Comparison of ENCODE assay signal across 9 mouse cellular contexts in genomic region chrX:6400398-6401020, GRCm38 (mm10). TPM values are rescaled to one million over a fixed set of nuclear protein-coding genes. Genes with fewer than 3 reads are reported as not detected.
DNase-seq lines count a peak whose midpoint lies in the region; ATAC-seq and TF ChIP-seq lines count a peak whose summit lies in the region.
"Had no signal": no experiment of that assay in that cellular context is flagged by ENCODE, and none has a peak within 500 bp of the region (broad histone marks: within the 10 kb centered on the region; RNA-seq: fewer than 3 reads in every experiment).

No protein-coding gene starts in this region.

- no peak for TF ChIP-seq CTCF in liver, adult 2 months (IDR thresholded peaks at IDR 0.05; ENCODE audit: low read depth, low read length)
- no peak for TF ChIP-seq CTCF in olfactory bulb, adult 2 months (IDR thresholded peaks at IDR 0.05; ENCODE audit: insufficient read depth, low read depth, low read length)

- H3K9me3 ChIP-seq in forebrain, embryonic 11.5 days (ENCODE audit: control insufficient read depth, low read length), result no peaks in the 10 kb centered on the region
- H3K9me3 ChIP-seq in hindbrain, embryonic 10.5 days, result no peaks in the 10 kb centered on the region

- ATAC-seq in forebrain, embryonic 11.5 days (replicated peaks; ENCODE audit: low FRiP score), result peak; percentile 48
- no peak for ATAC-seq in megakaryocyte progenitor cell, adult 5-6 weeks (replicated peaks; ENCODE audit: poor library complexity)

- TF ChIP-seq POLR2A in liver, adult 2 months (IDR thresholded peaks at IDR 0.05; ENCODE audit: extremely low read depth, insufficient read depth, low read length), result no peak
- TF ChIP-seq POLR2A in olfactory bulb, adult 2 months (IDR thresholded peaks at IDR 0.05; ENCODE audit: insufficient read depth, low read depth, low read length), result no peak

- peak; percentile 45 for DNase-seq in kidney, adult 18-20 months
- no peak for DNase-seq in kidney, adult 11 months
- DNase-seq in adrenal gland, postnatal 25 days, result peak; percentile 22
- peak; percentile 53 for DNase-seq in forebrain, embryonic 11.5 days (ENCODE audit: low spot score)
- peak; percentile 51 for DNase-seq in hindbrain, embryonic 10.5 days (ENCODE audit: low spot score)
- no peak for DNase-seq in liver, adult 2 months (ENCODE audit: extremely low read depth, low read depth, low spot score)

- H3K4me3 ChIP-seq in forebrain, embryonic 11.5 days (ENCODE audit: low read depth, low read length), result peak overlapping the region; percentile 56
- H3K4me3 ChIP-seq in hindbrain, embryonic 10.5 days, result peak overlapping the region; percentile 69
- H3K4me3 ChIP-seq in liver, adult 2 months (ENCODE audit: insufficient read depth, low read depth, low read length), result peak overlapping the region; percentile 76
- H3K4me3 ChIP-seq in olfactory bulb, adult 2 months (ENCODE audit: insufficient read depth, low read depth, low read length), result peak overlapping the region; percentile 53

- H3K79me2 ChIP-seq in liver, adult 2 months (ENCODE audit: control insufficient read depth, insufficient read depth, low read length), result no peaks in the 10 kb centered on the region

- peak overlapping the region; percentile 51 for H3K4me2 ChIP-seq in forebrain, embryonic 11.5 days (ENCODE audit: low read depth, low read length, severe bottlenecking)

- H3K27me3 ChIP-seq in forebrain, embryonic 11.5 days (ENCODE audit: control insufficient read depth, insufficient read depth, low read length), result no peaks in the 10 kb centered on the region
- H3K27me3 ChIP-seq in hindbrain, embryonic 10.5 days (ENCODE audit: insufficient read depth, poor library complexity, severe bottlenecking), result no peaks in the 10 kb centered on the region
- H3K27me3 ChIP-seq in liver, adult 2 months (ENCODE audit: control insufficient read depth, insufficient read depth, low read length), result no peaks in the 10 kb centered on the region

- no peaks in the 10 kb centered on the region for H3K36me3 ChIP-seq in forebrain, embryonic 11.5 days (ENCODE audit: control insufficient read depth, insufficient read depth, low read length)
- H3K36me3 ChIP-seq in hindbrain, embryonic 10.5 days, result no peaks in the 10 kb centered on the region
- no peaks in the 10 kb centered on the region for H3K36me3 ChIP-seq in liver, adult 2 months (ENCODE audit: control insufficient read depth, insufficient read depth, low read length)

- no peaks in the 10 kb centered on the region for H3K4me1 ChIP-seq in forebrain, embryonic 11.5 days (replicated peaks; ENCODE audit: control insufficient read depth, insufficient read depth, low read length)
- H3K4me1 ChIP-seq in hindbrain, embryonic 10.5 days (replicated peaks), result peaks cover 12% of the 10 kb centered on the region; the same call in 1 of the 2 replicates
- no peaks in the 10 kb centered on the region for H3K4me1 ChIP-seq in liver, adult 2 months (ENCODE audit: control insufficient read depth, insufficient read depth, low read length)
- H3K4me1 ChIP-seq in olfactory bulb, adult 2 months (ENCODE audit: control insufficient read depth, insufficient read depth, low read length), result 0 out of 2 replicates have a peak, but pooled peaks cover 2% of the 10 kb centered on the region

- H3K9ac ChIP-seq in forebrain, embryonic 11.5 days (ENCODE audit: low read length), result peak overlapping the region; percentile 65
- peak overlapping the region; percentile 70 for H3K9ac ChIP-seq in liver, adult 2 months (ENCODE audit: low read depth, low read length)

- WGBS in forebrain, embryonic 11.5 days, result 25% methylated on average over 29 of the region's 49 CpGs
- whole genome bisulfite sequencing in hindbrain, embryonic 10.5 days, result 16% methylated on average over 41 of the region's 49 CpGs
- under 1% methylated on average over 34 of the region's 49 CpGs for WGBS in liver, adult 2 months
- WGBS in olfactory bulb, adult 2 months, result 11% methylated on average over 42 of the region's 49 CpGs

- H3K27ac ChIP-seq in forebrain, embryonic 11.5 days (ENCODE audit: low read depth, low read length), result peak overlapping the region; percentile 57
- H3K27ac ChIP-seq in hindbrain, embryonic 10.5 days, result peak overlapping the region; percentile 90
- H3K27ac ChIP-seq in liver, adult 2 months (replicated peaks; ENCODE audit: insufficient read depth, low read depth, low read length), result no peak overlapping the region
- no peak overlapping the region; the same call in 1 of the 2 replicates for H3K27ac ChIP-seq in olfactory bulb, adult 2 months (ENCODE audit: insufficient read depth, low read depth, low read length)

RNA-seq across cellular contexts. Expression of gene Shroom4, which starts 0.9 kb away (rescaled TPM):
- total RNA-seq in adrenal gland, postnatal 25 days (2021), result 10.9 and 12.7 TPM in 2 replicates
- polyA plus RNA-seq in forebrain, embryonic 11.5 days (2014; fragmentation: Nextera tagmentation; extraction: Ambion mirVana), result 5.4 and 6.0 TPM in 2 replicates
- polyA plus RNA-seq in hindbrain, embryonic 10.5 days (2016; fragmentation: Nextera tagmentation; extraction: Ambion mirVana), result 4.1 and 5.1 TPM in 2 replicates
- 0.74 and 0.87 TPM in 2 replicates for total RNA-seq in liver, adult 2 months (2014; rRNA removed)
- polyA plus RNA-seq in liver, adult 2 months (2012; rRNA removed), result 0.15 and 0.29 TPM in 2 replicates
- not detected in 2 replicates for polyA plus RNA-seq in olfactory bulb, adult 2 months (2012; ENCODE audit: insufficient read depth, insufficient read length, low replicate concordance, missing spikeins)
- 0.07 and 0.15 TPM in 2 replicates for total RNA-seq in megakaryocyte progenitor cell, adult 5-6 weeks (2015)
- total RNA-seq in megakaryocyte progenitor cell, adult 5-6 weeks (2017), result 0.12 and 0.24 TPM in 2 replicates
- total RNA-seq: MEL had no signal

Comparison
In these comparisons a context has a peak if more than half of its experiments do, and no peak if none do; other contexts are left out.
1. DNase-seq: peak in kidney, adult 18-20 months (single experiment), adrenal gland, postnatal 25 days (single experiment), forebrain, embryonic 11.5 days (single experiment) and hindbrain, embryonic 10.5 days (single experiment); none in kidney, adult 11 months (single experiment) and liver, adult 2 months (single experiment).
2. H3K27ac ChIP-seq: peak in forebrain, embryonic 11.5 days (single experiment) and hindbrain, embryonic 10.5 days (single experiment); none in liver, adult 2 months (single experiment) and olfactory bulb, adult 2 months (single experiment).
3. Peak in every context shown above with its lines, with median percentiles within 50 percentile points of each other: H3K4me3 ChIP-seq.